13 mouse cellular contexts compared by ENCODE assay signal in the genomic region with DNA sequence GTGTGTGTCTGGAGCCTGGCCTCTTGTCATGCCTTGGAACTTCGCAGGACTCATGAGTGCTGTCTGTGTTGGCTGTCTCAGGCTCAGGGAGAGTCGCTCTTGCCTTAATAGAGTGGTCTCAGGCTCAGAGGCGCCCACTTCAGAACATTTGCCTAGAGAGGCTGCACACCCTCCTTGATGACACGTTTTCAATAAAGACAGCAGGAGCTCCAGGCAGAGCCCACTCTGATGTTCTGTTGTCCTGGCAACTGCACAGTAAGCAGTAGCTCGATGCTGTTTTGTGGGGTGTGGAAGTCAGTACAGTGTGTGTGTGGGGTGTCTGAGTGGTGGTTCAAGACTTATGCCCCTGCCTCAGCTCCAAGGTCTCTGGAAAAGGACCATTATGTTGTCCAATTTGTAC.
"Had no signal": no experiment of that assay in that cellular context is flagged by ENCODE, and none has a peak within 500 bp of the region (broad histone marks: within the 10 kb centered on the region; RNA-seq: fewer than 3 reads in every experiment).

No protein-coding gene starts in this region.

- H3K4me1 ChIP-seq: limb, embryonic 13.5 days; midbrain, embryonic 13.5 days; neural tube, embryonic 13.5 days had no signal

- H3K27ac ChIP-seq: kidney, postnatal 0 days; limb, embryonic 13.5 days; liver, embryonic 14.5 days; midbrain, embryonic 13.5 days; neural tube, embryonic 13.5 days had no signal

- H3K36me3 ChIP-seq: limb, embryonic 13.5 days; midbrain, embryonic 13.5 days; neural tube, embryonic 13.5 days had no signal

- H3K4me3 ChIP-seq: limb, embryonic 13.5 days; midbrain, embryonic 13.5 days; neural tube, embryonic 13.5 days had no signal

- H3K9ac ChIP-seq: limb, embryonic 13.5 days; liver, embryonic 14.5 days; midbrain, embryonic 13.5 days; neural tube, embryonic 13.5 days had no signal

- H3K27me3 ChIP-seq: limb, embryonic 13.5 days; midbrain, embryonic 13.5 days; neural tube, embryonic 13.5 days had no signal

- H3K4me2 ChIP-seq: limb, embryonic 13.5 days; midbrain, embryonic 13.5 days; neural tube, embryonic 13.5 days had no signal

- ATAC-seq: midbrain, embryonic 13.5 days had no signal

- DNase-seq: kidney, adult 11 months; kidney, adult 9 months; kidney, postnatal 36 days; lung, adult 18-20 months; lung, postnatal 36 days; right cerebral cortex, postnatal 4 days; spleen, adult 18-20 months; thymus, postnatal 4 days had no signal
